Mouse (Mus musculus) myocyte (in vitro differentiated cells): ENCODE measurements around the gene Nadsyn1. TPM values are rescaled to one million over a fixed set of nuclear protein-coding genes. Genes with fewer than 3 reads are reported as not detected.
A peak's percentile ranks its signal among the peaks of the same experiment; 100 is the strongest.

Experiments
- H3K27me3 ChIP-seq: one replicate; pipeline ENCODE4 v1.6.1; 2011; ENCODE audit not compliant: control insufficient read depth, insufficient read depth, insufficient read length
- H3K36me3 ChIP-seq: one replicate; pipeline ENCODE4 v1.6.1; 2011; ENCODE audit not compliant: control insufficient read depth, insufficient read depth
- H3K4me2 ChIP-seq: one replicate; pipeline ENCODE4 v1.6.1; 2011; ENCODE audit warnings: low read depth, control low read depth
- H3K4me3 ChIP-seq: one replicate; pipeline ENCODE4 v1.5.1; 2011; ENCODE audit warnings: mild to moderate bottlenecking, control low read depth, moderate library complexity
- H3K79me2 ChIP-seq: one replicate; pipeline ENCODE4 v1.6.1; 2011; ENCODE audit not compliant: control insufficient read depth, insufficient read depth
- H3ac ChIP-seq: one replicate; pipeline ENCODE4 v1.6.1; 2011; ENCODE audit not compliant: control insufficient read depth, insufficient read length
- CEBPB ChIP-seq: IDR thresholded peaks from 2 replicates; pipeline ENCODE4 v1.6.1; 2011; ENCODE audit warnings: mild to moderate bottlenecking, moderate library complexity; ENCODE audit not compliant: poor library complexity, insufficient read depth, severe bottlenecking
- E2F4 ChIP-seq: IDR thresholded peaks from one replicate; pipeline ENCODE4 v1.6.1; 2011; ENCODE audit warnings: mild to moderate bottlenecking, control low read depth, moderate library complexity; ENCODE audit not compliant: insufficient read depth
- MAX ChIP-seq: IDR thresholded peaks from one replicate; pipeline ENCODE4 v1.6.1; 2011; ENCODE audit warnings: low read depth, mild to moderate bottlenecking, control low read depth
- MYOD1 ChIP-seq, 3 experiments: IDR thresholded peaks; one replicate each; pipeline ENCODE4 v1.6.1; 2011; ENCODE audit warnings: control low read depth in 2 of 3, low read depth in 2 of 3, mild to moderate bottlenecking in 2 of 3, moderate library complexity in 1 of 3; ENCODE audit not compliant: insufficient read length in 2 of 3, control insufficient read depth in 1 of 3
- MYOG ChIP-seq, 3 experiments: IDR thresholded peaks; one replicate each; pipeline ENCODE4 v1.6.1; 2011; ENCODE audit warnings: control low read depth in 2 of 3, low read depth in 2 of 3, mild to moderate bottlenecking in 2 of 3; ENCODE audit not compliant: insufficient read length in 2 of 3, control insufficient read depth in 1 of 3, insufficient read depth in 1 of 3
- POLR2A ChIP-seq: IDR thresholded peaks from one replicate; pipeline ENCODE4 v1.6.1; 2011; ENCODE audit warnings: low read depth, mild to moderate bottlenecking, control low read depth, moderate library complexity; ENCODE audit not compliant: insufficient read length
- POLR2AphosphoS2 ChIP-seq: IDR thresholded peaks from one replicate; pipeline ENCODE4 v1.6.1; 2011; ENCODE audit warnings: low read depth, control low read depth; ENCODE audit not compliant: insufficient read length
- REST ChIP-seq: IDR thresholded peaks from one replicate; pipeline ENCODE4 v1.6.1; 2011; ENCODE audit warnings: mild to moderate bottlenecking, control low read depth, moderate library complexity; ENCODE audit not compliant: insufficient read depth, insufficient read length
- SRF ChIP-seq: IDR thresholded peaks from one replicate; pipeline ENCODE4 v1.6.1; 2011; ENCODE audit warnings: low read depth; ENCODE audit not compliant: control insufficient read depth, insufficient read length
- TCF12 ChIP-seq: IDR thresholded peaks from one replicate; pipeline ENCODE4 v1.6.1; 2011; ENCODE audit warnings: mild to moderate bottlenecking, control low read depth; ENCODE audit not compliant: poor library complexity, insufficient read depth, severe bottlenecking
- TCF3 ChIP-seq: IDR thresholded peaks from one replicate; pipeline ENCODE4 v1.6.1; 2011; ENCODE audit warnings: low read depth, control low read depth; ENCODE audit not compliant: insufficient read length
- USF1 ChIP-seq: IDR thresholded peaks from one replicate; pipeline ENCODE4 v1.6.1; 2011; ENCODE audit warnings: low read depth, mild to moderate bottlenecking, control low read depth, moderate library complexity
- polyA plus RNA-seq: library from polyadenylated mRNA; unstranded; fragments of >200 nt; fragmentation: generic; extraction: Trizol; gene quantifications from one replicate; pipeline ENCODE4 v1.2.1, GENCODE M21; 2012; ENCODE audit warnings: missing spikeins

Gene Nadsyn1
- polyA plus RNA-seq, 1 experiment, result 5.7 TPM

DNA sequence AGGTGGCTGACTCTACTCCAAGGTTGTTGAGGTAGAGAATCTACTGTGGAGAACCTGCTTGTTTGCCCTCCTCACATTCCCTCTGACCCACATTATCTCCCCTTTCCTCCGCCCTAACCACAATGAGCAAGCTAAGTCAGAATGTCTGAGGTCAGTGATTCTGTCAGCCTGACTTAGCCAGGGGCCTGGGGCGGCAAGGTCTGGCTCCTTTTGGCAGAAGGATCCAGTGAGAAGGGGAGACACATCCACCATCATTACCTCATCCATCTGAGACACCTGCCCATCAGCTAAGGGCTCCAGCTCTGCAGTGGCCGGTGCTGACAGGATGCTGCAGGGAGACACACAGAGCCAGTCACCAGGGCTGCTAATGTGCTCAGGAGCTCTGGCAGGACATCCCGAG lies 23.9 kb downstream of the Nadsyn1 start:
- H3K79me2 ChIP-seq, result no peaks in the 10 kb centered on the region
- peaks cover 13% of the 10 kb centered on the region for H3K36me3 ChIP-seq
- H3K4me2 ChIP-seq, result peak overlapping the region; percentile 18
- H3K27me3 ChIP-seq, result no peaks in the 10 kb centered on the region
- peak in 1 of 3 experiments; percentile 30 for TF ChIP-seq MYOD1 (IDR thresholded peaks at IDR 0.05; ENCODE audit: control insufficient read depth in 1 of 3, insufficient read length in 2 of 3, low read depth in 2 of 3)
- TF ChIP-seq MYOG (IDR thresholded peaks at IDR 0.05; ENCODE audit: control insufficient read depth in 1 of 3, insufficient read depth in 1 of 3, insufficient read length in 2 of 3, low read depth in 2 of 3), result no peak
- H3K4me3 ChIP-seq, result no peak overlapping the region
- no peak overlapping the region for H3ac ChIP-seq

DNA sequence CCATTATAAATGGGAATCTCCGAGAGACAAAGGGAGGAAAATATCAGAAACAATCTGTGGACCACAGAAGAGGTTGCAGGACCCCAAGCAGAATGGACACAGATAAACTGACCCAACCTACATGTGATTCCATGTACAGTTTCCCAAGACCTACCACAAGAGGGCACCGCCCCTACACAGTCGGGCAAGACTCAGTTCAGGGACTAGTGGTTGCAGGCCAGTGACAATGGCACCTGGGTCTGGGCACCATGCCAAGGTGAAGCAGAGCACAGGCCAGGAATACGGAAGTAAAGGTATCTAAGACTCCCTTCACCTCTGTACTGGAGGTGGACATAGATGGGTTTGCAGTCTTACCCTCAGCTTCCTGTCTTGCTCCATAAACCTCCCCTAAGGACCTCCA lies 29.5 kb downstream of the Nadsyn1 start:
- no peak overlapping the region for H3K4me3 ChIP-seq
- TF ChIP-seq POLR2A, result no peak
- no peak for TF ChIP-seq TCF12
- TF ChIP-seq CEBPB, result no peak
- TF ChIP-seq POLR2AphosphoS2, result no peak
- no peak for TF ChIP-seq TCF3
- no peak for TF ChIP-seq SRF
- TF ChIP-seq MYOD1 (IDR thresholded peaks at IDR 0.05; ENCODE audit: control insufficient read depth in 1 of 3, insufficient read length in 2 of 3, low read depth in 2 of 3), result no peak
- no peak for TF ChIP-seq REST
- TF ChIP-seq MYOG (IDR thresholded peaks at IDR 0.05; ENCODE audit: control insufficient read depth in 1 of 3, insufficient read depth in 1 of 3, insufficient read length in 2 of 3, low read depth in 2 of 3), result no peak
- TF ChIP-seq MAX, result no peak
- no peak for TF ChIP-seq E2F4
- TF ChIP-seq USF1, result no peak
- no peak overlapping the region for H3K4me2 ChIP-seq
- no peak overlapping the region for H3ac ChIP-seq
- no peaks in the 10 kb centered on the region for H3K27me3 ChIP-seq
- H3K36me3 ChIP-seq, result no peaks in the 10 kb centered on the region
- no peaks in the 10 kb centered on the region for H3K79me2 ChIP-seq

DNA sequence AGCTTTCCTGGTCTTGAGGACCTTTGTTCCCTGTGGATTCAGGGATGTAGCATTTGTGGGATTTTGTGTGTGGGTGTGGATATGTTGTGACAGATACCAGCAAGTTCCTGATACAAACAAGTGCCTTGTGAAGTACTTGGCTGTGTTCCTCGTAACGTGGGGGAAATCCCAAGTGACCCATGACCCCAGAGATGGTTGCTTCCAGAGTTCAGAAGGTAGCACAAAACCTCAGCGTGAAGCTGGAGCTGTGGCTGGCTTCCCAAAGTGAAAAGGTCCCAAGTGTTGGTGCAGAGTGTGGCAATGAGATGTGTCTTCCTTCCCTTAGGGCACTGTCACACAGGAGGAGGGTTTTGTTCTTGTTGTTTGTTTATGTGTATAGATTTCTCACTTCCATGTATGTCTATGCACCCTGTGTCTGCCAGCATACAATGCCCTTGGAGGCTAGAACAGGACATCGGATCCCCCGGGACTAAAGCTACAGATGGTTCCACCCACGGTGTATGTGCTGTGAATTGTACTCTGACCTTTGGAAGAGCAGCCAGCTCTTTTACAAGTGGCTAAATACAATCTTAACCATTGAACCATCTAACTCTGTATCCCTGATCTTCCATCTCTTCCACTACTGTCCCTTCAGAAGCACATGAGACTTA lies 30.2 kb downstream of the Nadsyn1 start:
- no peak for TF ChIP-seq TCF12
- TF ChIP-seq POLR2AphosphoS2, result no peak
- TF ChIP-seq USF1, result no peak
- TF ChIP-seq E2F4, result no peak
- no peak for TF ChIP-seq MAX
- TF ChIP-seq POLR2A, result no peak
- no peak for TF ChIP-seq SRF
- no peak for TF ChIP-seq REST
- TF ChIP-seq MYOG (IDR thresholded peaks at IDR 0.05; ENCODE audit: control insufficient read depth in 1 of 3, insufficient read depth in 1 of 3, insufficient read length in 2 of 3, low read depth in 2 of 3), result no peak
- no peak for TF ChIP-seq MYOD1 (IDR thresholded peaks at IDR 0.05; ENCODE audit: control insufficient read depth in 1 of 3, insufficient read length in 2 of 3, low read depth in 2 of 3)
- no peak for TF ChIP-seq CEBPB
- no peak for TF ChIP-seq TCF3
- Histone ChIP-seq H3ac (no peak overlapping the region), H3K79me2 (no peaks in the 10 kb centered on the region), H3K4me2 (no peak overlapping the region), H3K27me3 (no peaks in the 10 kb centered on the region), H3K4me3 (no peak overlapping the region), H3K36me3 (no peaks in the 10 kb centered on the region)

DNA sequence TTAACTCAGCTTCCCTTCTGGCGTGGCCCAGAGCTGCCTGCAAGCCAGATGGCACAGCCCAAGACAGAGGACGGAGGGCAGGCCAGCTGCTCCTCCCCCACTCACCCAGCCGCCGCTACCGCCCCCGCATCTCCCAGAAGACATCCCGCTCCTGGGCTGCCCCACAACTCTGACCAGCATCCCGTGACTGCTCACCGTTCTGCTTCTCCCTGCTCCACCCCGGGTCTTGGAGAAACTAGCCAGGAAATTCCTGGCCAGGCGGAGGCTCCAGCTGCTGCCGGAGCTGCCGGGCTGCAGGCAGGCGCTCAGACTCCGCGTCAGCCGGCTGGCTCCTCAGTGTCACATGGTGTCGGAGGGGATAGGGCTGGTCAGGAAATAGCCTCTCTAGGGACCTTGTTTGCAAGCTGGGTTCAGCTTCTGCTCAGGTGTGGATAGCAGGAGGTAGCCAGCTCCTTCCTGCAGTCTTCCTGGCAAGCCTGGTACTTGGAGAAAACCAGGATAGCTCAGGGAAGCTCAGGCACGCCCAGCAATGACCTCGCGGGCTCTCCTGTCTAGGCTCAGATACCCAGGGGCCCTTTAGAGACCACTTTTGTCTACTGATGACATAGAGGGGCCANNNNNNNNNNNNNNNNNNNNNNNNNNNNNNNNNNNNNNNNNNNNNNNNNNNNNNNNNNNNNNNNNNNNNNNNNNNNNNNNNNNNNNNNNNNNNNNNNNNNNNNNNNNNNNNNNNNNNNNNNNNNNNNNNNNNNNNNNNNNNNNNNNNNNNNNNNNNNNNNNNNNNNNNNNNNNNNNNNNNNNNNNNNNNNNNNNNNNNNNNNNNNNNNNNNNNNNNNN lies 38.4 kb downstream of the Nadsyn1 start, which contains the start of gene Mrgpre:
Gene Mrgpre (minus strand): TSS at position 505 of the 834 bp plus-strand sequence.
- H3K4me3 ChIP-seq, result peak within 1 kb of the TSS; percentile 10
- H3K36me3 ChIP-seq, result no peaks in the 10 kb centered on the region
- peak within 1 kb of the TSS; percentile 7 for H3ac ChIP-seq
- H3K79me2 ChIP-seq, result no peaks in the 10 kb centered on the region
- peak within 1 kb of the TSS; percentile 89 for H3K4me2 ChIP-seq
- no peak for TF ChIP-seq MAX
- peak; percentile 57 to 93 (median 92) for TF ChIP-seq MYOG (IDR thresholded peaks at IDR 0.05; ENCODE audit: control insufficient read depth in 1 of 3, insufficient read depth in 1 of 3, insufficient read length in 2 of 3, low read depth in 2 of 3)
- peak; percentile 84 for TF ChIP-seq TCF12
- TF ChIP-seq POLR2A, result peak; percentile 57
- TF ChIP-seq MYOD1 (IDR thresholded peaks at IDR 0.05; ENCODE audit: control insufficient read depth in 1 of 3, insufficient read length in 2 of 3, low read depth in 2 of 3), result peak in 2 of 3 experiments; percentile 75 to 85
- no peak for TF ChIP-seq TCF3
- TF ChIP-seq USF1, result peak; percentile 57
- TF ChIP-seq POLR2AphosphoS2, result peak; percentile 73
- H3K27me3 ChIP-seq, result no peaks in the 10 kb centered on the region
